Mouse (Mus musculus): ENCODE measurements around the gene Abhd5. TPM values are rescaled to one million over a fixed set of nuclear protein-coding genes. Genes with fewer than 3 reads are reported as not detected.

The Abhd5 gene
- polyA plus RNA-seq, 1 experiment from 2014 or later = 30.6 TPM

DNA sequence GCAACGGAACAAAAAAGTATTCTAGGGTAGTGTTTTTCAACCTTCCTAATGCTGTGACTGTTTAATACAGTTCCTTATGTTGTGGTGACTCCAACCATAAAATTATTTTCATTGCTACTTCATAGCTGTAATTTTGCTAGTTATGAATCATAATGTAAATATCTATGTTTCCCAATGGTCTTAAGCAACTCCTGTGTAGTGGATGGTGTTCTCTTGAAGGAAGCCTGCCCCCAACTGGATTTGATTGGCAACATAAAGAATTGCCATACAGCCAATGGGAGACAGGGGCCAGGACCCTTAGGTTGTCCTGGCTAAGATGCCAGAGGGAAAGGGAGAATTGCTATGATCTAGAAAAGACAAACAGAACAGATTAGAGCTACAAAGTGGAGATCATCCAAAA lies 25.4 kb upstream of the Abhd5 start:
- H3K4me3 ChIP-seq (ENCODE audit: inconsistent target) = no peak overlapping the region
- no peak overlapping the region for H3K27ac ChIP-seq
- 100% methylated on average over 1 of the region's 1 CpGs for WGBS (ENCODE audit: missing documents)
- no peaks in the 10 kb centered on the region for H3K36me3 ChIP-seq (ENCODE audit: inconsistent target)
- H3K79me2 ChIP-seq (ENCODE audit: inconsistent target) = no peaks in the 10 kb centered on the region

DNA sequence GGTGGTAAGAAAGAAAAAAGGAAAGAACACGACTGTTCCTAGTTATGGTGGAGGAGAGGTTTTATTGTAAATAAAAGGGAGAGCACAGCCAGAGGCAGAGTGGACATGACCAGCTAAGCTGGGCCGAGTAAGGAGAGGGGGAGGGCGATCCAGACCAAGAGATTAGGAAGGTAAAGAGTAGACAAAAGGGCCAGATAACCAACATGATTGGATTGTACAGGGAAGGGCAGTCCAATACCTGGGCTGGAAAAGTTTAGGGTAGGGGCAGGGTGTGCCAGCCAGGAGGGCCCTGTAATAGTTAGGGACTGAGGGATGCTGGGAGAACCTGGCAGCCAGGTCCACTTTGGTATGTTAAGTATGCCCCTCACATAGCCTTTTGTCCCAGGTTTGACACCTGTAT lies 23.2 kb upstream of the Abhd5 start:
- H3K79me2 ChIP-seq (ENCODE audit: inconsistent target) = no peaks in the 10 kb centered on the region
- H3K27ac ChIP-seq = no peak overlapping the region
- H3K36me3 ChIP-seq (ENCODE audit: inconsistent target) = no peaks in the 10 kb centered on the region
- WGBS (ENCODE audit: missing documents) = 89% methylated on average over 3 of the region's 3 CpGs
- no peak overlapping the region for H3K4me3 ChIP-seq (ENCODE audit: inconsistent target)

GRCm38 (mm10) chr9:122336677-122337076 lies 14.7 kb upstream of the Abhd5 start:
- Histone ChIP-seq H3K4me3 (ENCODE audit: inconsistent target) (no peak overlapping the region), H3K27ac (no peak overlapping the region), H3K79me2 (ENCODE audit: inconsistent target) (no peaks in the 10 kb centered on the region), H3K36me3 (ENCODE audit: inconsistent target) (no peaks in the 10 kb centered on the region)
- 24% methylated on average over 2 of the region's 2 CpGs for WGBS (ENCODE audit: missing documents)

GRCm38 (mm10) chr9:122337510-122337931 lies 13.9 kb upstream of the Abhd5 start:
- H3K79me2 ChIP-seq (ENCODE audit: inconsistent target) = no peaks in the 10 kb centered on the region
- no peak overlapping the region for H3K4me3 ChIP-seq (ENCODE audit: inconsistent target)
- H3K27ac ChIP-seq = no peak overlapping the region
- WGBS (ENCODE audit: missing documents) = 32% methylated on average over 8 of the region's 8 CpGs
- no peaks in the 10 kb centered on the region for H3K36me3 ChIP-seq (ENCODE audit: inconsistent target)

DNA sequence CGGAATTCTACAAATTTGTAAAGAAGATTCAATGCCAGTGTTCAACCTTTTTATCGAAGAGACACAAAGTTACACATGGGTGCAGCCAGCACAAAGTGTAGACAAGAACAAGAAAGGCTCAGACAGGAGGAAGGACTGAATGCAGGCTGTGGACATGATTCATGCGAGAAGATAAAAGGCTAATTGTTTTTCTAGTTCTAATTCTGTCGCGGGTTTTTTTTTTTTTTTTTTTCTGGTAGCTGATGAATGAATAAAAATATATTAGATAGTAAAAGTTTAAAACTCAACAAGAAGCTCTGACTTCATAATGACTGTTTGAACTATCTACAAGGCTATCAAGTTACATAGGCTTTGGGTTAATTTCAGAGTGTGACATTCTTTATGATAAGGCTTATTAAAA lies 11.4 kb upstream of the Abhd5 start:
- no peak overlapping the region for H3K4me3 ChIP-seq (ENCODE audit: inconsistent target)
- WGBS (ENCODE audit: missing documents) = 81% methylated on average over 5 of the region's 5 CpGs
- no peak overlapping the region for H3K27ac ChIP-seq

GRCm38 (mm10) chr9:122343399-122343798 lies 8.0 kb upstream of the Abhd5 start:
- H3K36me3 ChIP-seq (ENCODE audit: inconsistent target) = no peaks in the 10 kb centered on the region
- H3K27ac ChIP-seq = no peak overlapping the region
- H3K79me2 ChIP-seq (ENCODE audit: inconsistent target) = no peaks in the 10 kb centered on the region
- H3K4me3 ChIP-seq (ENCODE audit: inconsistent target) = no peak overlapping the region
- WGBS (ENCODE audit: missing documents) = 94% methylated on average over 7 of the region's 7 CpGs

More for the DNA sequence above, 11.4 kb upstream of the Abhd5 start:
- H3K36me3 ChIP-seq (ENCODE audit: inconsistent target) = no peaks in the 10 kb centered on the region
- no peaks in the 10 kb centered on the region for H3K79me2 ChIP-seq (ENCODE audit: inconsistent target)

- H3K79me2 ChIP-seq (ENCODE audit: inconsistent target) = no peaks in the 10 kb centered on the region
- no peak overlapping the region for H3K4me3 ChIP-seq (ENCODE audit: inconsistent target)
- no peaks in the 10 kb centered on the region for H3K36me3 ChIP-seq (ENCODE audit: inconsistent target)
- WGBS (ENCODE audit: missing documents) = 88% methylated on average over 8 of the region's 8 CpGs
- no peak overlapping the region for H3K27ac ChIP-seq
Measured at GRCm38 (mm10) chr9:122344560-122344959, 6.8 kb upstream of the Abhd5 start.

DNA sequence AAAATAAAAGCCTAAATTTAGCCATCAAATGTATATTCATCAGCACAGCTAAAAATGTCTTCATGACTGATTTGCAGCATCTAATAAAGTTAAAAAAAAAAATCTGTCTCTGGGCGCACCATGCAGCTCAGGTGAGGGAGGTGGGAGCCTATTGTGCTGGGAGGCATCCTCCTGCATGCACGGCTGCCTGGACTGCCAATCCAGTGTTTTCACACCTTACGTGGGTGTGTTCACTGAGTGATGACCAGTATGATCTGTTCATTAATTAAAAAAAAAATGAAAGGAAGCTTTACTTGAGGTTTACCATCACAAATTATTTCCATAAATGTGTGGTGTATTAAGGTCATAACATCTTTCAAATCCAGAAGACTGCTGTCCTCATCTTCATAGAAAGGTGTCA lies 6.1 kb upstream of the Abhd5 start:
- Histone ChIP-seq H3K4me3 (ENCODE audit: inconsistent target) (no peak overlapping the region), H3K27ac (no peak overlapping the region), H3K79me2 (ENCODE audit: inconsistent target) (no peaks in the 10 kb centered on the region), H3K36me3 (ENCODE audit: inconsistent target) (no peaks in the 10 kb centered on the region)
- 100% methylated on average over 3 of the region's 3 CpGs for WGBS (ENCODE audit: missing documents)

DNA sequence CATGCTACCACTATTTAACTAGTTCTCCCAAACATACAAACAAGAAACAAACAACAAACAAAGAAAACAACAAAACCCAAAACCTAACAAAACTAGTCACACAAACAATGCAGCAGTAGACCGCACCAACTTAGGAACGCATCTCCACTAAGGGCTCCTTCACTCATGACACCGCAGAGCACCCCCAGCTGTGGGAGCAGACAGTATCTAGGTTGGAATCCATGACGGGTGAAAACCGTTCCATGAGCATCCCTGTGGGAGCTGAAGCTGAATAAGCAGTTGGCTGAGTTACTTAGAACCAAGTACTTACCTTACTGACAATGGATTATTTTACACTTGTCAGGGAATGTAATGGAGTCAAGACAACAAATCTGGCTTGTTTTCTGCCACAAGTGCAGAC lies 5.3 kb upstream of the Abhd5 start:
- Histone ChIP-seq H3K27ac (no peak overlapping the region), H3K36me3 (ENCODE audit: inconsistent target) (no peaks in the 10 kb centered on the region), H3K4me3 (ENCODE audit: inconsistent target) (no peak overlapping the region), H3K79me2 (ENCODE audit: inconsistent target) (no peaks in the 10 kb centered on the region)
- WGBS (ENCODE audit: missing documents) = 86% methylated on average over 5 of the region's 5 CpGs

- H3K27ac ChIP-seq = no peak overlapping the region
Measured at GRCm38 (mm10) chr9:122347882-122348281, 3.5 kb upstream of the Abhd5 start.

GRCm38 (mm10) chr9:122349286-122349685 lies 2.1 kb upstream of the Abhd5 start:
- Histone ChIP-seq H3K79me2 (ENCODE audit: inconsistent target) (peaks cover 23% of the 10 kb centered on the region), H3K4me3 (ENCODE audit: inconsistent target) (no peak overlapping the region), H3K36me3 (ENCODE audit: inconsistent target) (no peaks in the 10 kb centered on the region), H3K27ac (no peak overlapping the region)
- 26% methylated on average over 4 of the region's 4 CpGs for WGBS (ENCODE audit: missing documents)

More at GRCm38 (mm10) chr9:122347882-122348281, 3.5 kb upstream of the Abhd5 start:
- 100% methylated on average over 1 of the region's 1 CpGs for WGBS (ENCODE audit: missing documents)
- Histone ChIP-seq H3K4me3 (ENCODE audit: inconsistent target) (no peak overlapping the region), H3K36me3 (ENCODE audit: inconsistent target) (no peaks in the 10 kb centered on the region), H3K79me2 (ENCODE audit: inconsistent target) (peaks cover 9% of the 10 kb centered on the region)

- H3K4me3 ChIP-seq (ENCODE audit: inconsistent target) = peak overlapping the region; percentile 34; the same call in 1 of the 2 replicates
- peaks cover 35% of the 10 kb centered on the region for H3K79me2 ChIP-seq (ENCODE audit: inconsistent target)
- WGBS (ENCODE audit: missing documents) = 71% methylated on average over 7 of the region's 7 CpGs
- H3K36me3 ChIP-seq (ENCODE audit: inconsistent target) = no peaks in the 10 kb centered on the region
- no peak overlapping the region for H3K27ac ChIP-seq
Measured at GRCm38 (mm10) chr9:122350396-122351130, 845 bp upstream of the Abhd5 start.

- 0% methylated on average over 30 of the region's 30 CpGs for WGBS (ENCODE audit: missing documents)
- Histone ChIP-seq H3K79me2 (ENCODE audit: inconsistent target) (peaks cover 50% of the 10 kb centered on the region), H3K4me3 (ENCODE audit: inconsistent target) (peak overlapping the region; percentile 56), H3K36me3 (ENCODE audit: inconsistent target) (no peaks in the 10 kb centered on the region), H3K27ac (0 out of 2 replicates have a peak overlapping the region, but pooled peaks have one; percentile 21)
Measured at GRCm38 (mm10) chr9:122352025-122352392, 601 bp downstream of the Abhd5 start.

DNA sequence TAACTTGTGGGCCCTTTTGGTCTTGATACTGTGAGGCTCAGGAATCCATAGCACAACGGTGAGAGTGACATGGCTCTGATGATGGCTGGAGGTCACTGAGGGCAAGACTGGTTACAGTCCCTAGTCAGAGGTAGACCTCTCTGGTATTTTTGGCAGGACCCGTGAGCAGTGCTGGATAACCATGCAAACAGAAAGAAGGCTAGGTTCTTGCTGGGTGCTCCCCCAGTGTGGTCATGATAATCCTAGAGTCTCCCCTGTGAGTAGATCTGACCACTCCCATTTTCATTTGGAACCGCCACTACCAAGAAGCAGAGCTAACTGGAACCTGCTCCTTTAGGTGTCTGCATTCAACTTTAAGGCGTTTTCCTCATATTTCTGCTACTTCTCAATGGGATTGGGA lies 1.5 kb downstream of the Abhd5 start:
- 93% methylated on average over 4 of the region's 4 CpGs for WGBS (ENCODE audit: missing documents)
- Histone ChIP-seq H3K27ac (no peak overlapping the region), H3K36me3 (ENCODE audit: inconsistent target) (no peaks in the 10 kb centered on the region), H3K79me2 (ENCODE audit: inconsistent target) (peaks cover 59% of the 10 kb centered on the region), H3K4me3 (ENCODE audit: inconsistent target) (peak overlapping the region; percentile 56; the same call in 1 of the 2 replicates)

- Histone ChIP-seq H3K79me2 (ENCODE audit: inconsistent target) (peaks cover 72% of the 10 kb centered on the region), H3K4me3 (ENCODE audit: inconsistent target) (no peak overlapping the region), H3K36me3 (ENCODE audit: inconsistent target) (no peaks in the 10 kb centered on the region), H3K27ac (no peak overlapping the region)
- WGBS (ENCODE audit: missing documents) = 93% methylated on average over 3 of the region's 3 CpGs
Measured at GRCm38 (mm10) chr9:122354240-122354639, 2.8 kb downstream of the Abhd5 start.

- 33% methylated on average over 1 of the region's 1 CpGs for WGBS (ENCODE audit: missing documents)
- H3K27ac ChIP-seq = no peak overlapping the region
- no peaks in the 10 kb centered on the region for H3K36me3 ChIP-seq (ENCODE audit: inconsistent target)
- no peak overlapping the region for H3K4me3 ChIP-seq (ENCODE audit: inconsistent target)
- H3K79me2 ChIP-seq (ENCODE audit: inconsistent target) = peaks cover 91% of the 10 kb centered on the region
Measured at GRCm38 (mm10) chr9:122357073-122357472, 5.7 kb downstream of the Abhd5 start.

All from macrophage (primary cell).